Mouse (Mus musculus) ES-E14 (cell line): ENCODE data around the gene Neu2. TPM values are rescaled to one million over a fixed set of nuclear protein-coding genes. Genes with fewer than 3 reads are reported as not detected.

Experiments
- DNase-seq: peaks from one replicate; pipeline ENCODE4 v3.0.0-alpha.2; 2013; ENCODE audit warnings: low read depth, low spot score
- H3K27ac ChIP-seq: 2 replicates; pipeline ENCODE4 v1.5.1; 2012; ENCODE audit warnings: low read depth, mild to moderate bottlenecking, low read length, moderate library complexity, mixed read lengths; ENCODE audit not compliant: poor library complexity, insufficient read depth, severe bottlenecking
- H3K36me3 ChIP-seq: 2 replicates; pipeline ENCODE4 v1.6.1; 2012; ENCODE audit warnings: mild to moderate bottlenecking, low read length, moderate library complexity, mixed read lengths; ENCODE audit not compliant: control insufficient read depth, poor library complexity, insufficient read depth, severe bottlenecking
- H3K4me1 ChIP-seq, 2 experiments: fragments of 150-350 bp in 1 of 2; sonication (generic) in 1 of 2; 2 replicates each; pipeline ENCODE4 v1.6.1; 2012; ENCODE audit warnings: low read length in 2 of 2, mild to moderate bottlenecking in 1 of 2, mixed read lengths in 1 of 2; ENCODE audit not compliant: control insufficient read depth in 2 of 2, insufficient read depth in 2 of 2, poor library complexity in 1 of 2
- H3K4me3 ChIP-seq, 2 experiments: fragments of 150-350 bp in 1 of 2; sonication (generic) in 1 of 2; 2 replicates each; pipeline ENCODE4 v1.5.1; 2012; ENCODE audit warnings: low read length in 2 of 2, low read depth in 1 of 2, mild to moderate bottlenecking in 1 of 2, mixed read lengths in 1 of 2; ENCODE audit not compliant: insufficient read depth in 1 of 2, poor library complexity in 1 of 2, severe bottlenecking in 1 of 2
- H3K9ac ChIP-seq: 2 replicates; pipeline ENCODE4 v1.6.1; 2012; ENCODE audit warnings: low read depth, mild to moderate bottlenecking, low read length, mixed read lengths; ENCODE audit not compliant: poor library complexity, insufficient read depth, severe bottlenecking
- H3K9me3 ChIP-seq: fragments of 150-350 bp; sonication (generic); 2 replicates; pipeline ENCODE4 v1.6.1; 2012; ENCODE audit warnings: low read depth, mild to moderate bottlenecking, low read length; ENCODE audit not compliant: control insufficient read depth, insufficient read depth
- CHD2 ChIP-seq: IDR thresholded peaks from 2 replicates; pipeline ENCODE4 v1.6.1; 2014; ENCODE audit warnings: mild to moderate bottlenecking, low read depth, low read length, inconsistent platforms
- HCFC1 ChIP-seq: IDR thresholded peaks from 2 replicates; pipeline ENCODE4 v1.6.1; 2012; ENCODE audit warnings: low read length, inconsistent platforms, borderline replicate concordance; ENCODE audit not compliant: insufficient read depth
- MAFK ChIP-seq: IDR thresholded peaks from 2 replicates; pipeline ENCODE4 v1.6.1; 2014; ENCODE audit warnings: mild to moderate bottlenecking, low read depth, low read length, inconsistent platforms; ENCODE audit not compliant: insufficient read depth
- ZC3H11A ChIP-seq: IDR thresholded peaks from 2 replicates; pipeline ENCODE4 v1.6.1; 2012; ENCODE audit warnings: low read depth, mild to moderate bottlenecking, inconsistent platforms, low read length, borderline replicate concordance
- ZNF384 ChIP-seq: IDR thresholded peaks from 2 replicates; pipeline ENCODE4 v1.6.1; 2012; ENCODE audit warnings: low read depth, low read length, inconsistent platforms
- in situ Hi-C, 2 experiments: fragments of 600-800 bp; cut with MboI; formaldehyde crosslinking; loops; one replicate each; pipeline ENCODE4 v1.15.1; 2025; ENCODE audit warnings: low sequenced_read_pairs in 2 of 2, inconsistent platforms in 1 of 2; ENCODE audit not compliant: unreplicated experiment in 2 of 2
- total RNA-seq: library from RNA; depleted of rRNA; stranded (reverse); fragments of 300-350 nt; gene quantifications from 2 replicates; pipeline ENCODE4 v1.2.3, GENCODE M21; 2012

Gene Neu2
- total RNA-seq, 1 experiment, result not detected

GRCm38 (mm10) chr1:87472576-87472975 lies 37.1 kb upstream of the Neu2 start:
- H3K9ac ChIP-seq, result no peak overlapping the region
- in situ Hi-C loops, result no loop called here
- no peak for DNase-seq
- TF ChIP-seq ZC3H11A (no peak), HCFC1 (no peak), ZNF384 (no peak), CHD2 (no peak)
- H3K4me3 ChIP-seq, result no peak overlapping the region
- H3K27ac ChIP-seq, result no peak overlapping the region; the same call in 1 of the 2 replicates
- peaks cover 0 to 10% of the 10 kb centered on the region in 2 experiments; a peak in 1 of 4 replicates for H3K4me1 ChIP-seq
- no peaks in the 10 kb centered on the region for H3K36me3 ChIP-seq
- no peaks in the 10 kb centered on the region for H3K9me3 ChIP-seq

GRCm38 (mm10) chr1:87475076-87475895 lies 34.4 kb upstream of the Neu2 start:
- in situ Hi-C loops, result no loop called here

DNA sequence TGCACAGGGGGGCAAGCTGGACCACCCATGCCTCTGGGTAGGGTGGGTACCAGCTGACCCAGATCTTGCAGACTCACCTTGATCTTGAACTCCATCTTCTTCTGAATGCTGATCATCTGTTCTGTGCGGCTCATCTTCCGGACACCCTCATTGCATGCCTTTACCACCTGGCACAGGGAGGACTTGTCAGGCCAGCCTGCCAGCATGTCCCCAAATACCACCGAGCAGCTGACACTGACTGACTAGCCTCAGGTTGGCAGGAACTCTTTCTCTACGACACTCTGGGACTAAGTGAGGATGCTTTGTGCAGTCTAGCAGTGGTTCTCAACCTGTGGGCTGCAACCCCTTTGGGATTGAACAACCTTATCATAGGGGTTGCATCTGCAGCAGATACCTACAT lies 27.1 kb upstream of the Neu2 start:
- in situ Hi-C loops, result no loop called here

More at GRCm38 (mm10) chr1:87475076-87475895, 34.4 kb upstream of the Neu2 start:
- peak overlapping the region; percentile 5; the same call in 1 of the 2 replicates for H3K9ac ChIP-seq
- H3K36me3 ChIP-seq, result no peaks in the 10 kb centered on the region
- no peak for DNase-seq
- no peak overlapping the region for H3K27ac ChIP-seq
- H3K4me1 ChIP-seq, result peaks cover 0 to 9% of the 10 kb centered on the region in 2 experiments; a peak in 1 of 4 replicates
- H3K4me3 ChIP-seq, result peak overlapping the region; percentile 65 to 71
- TF ChIP-seq HCFC1 (no peak), CHD2 (no peak), ZC3H11A (no peak), MAFK (no peak), ZNF384 (no peak)
- H3K9me3 ChIP-seq, result no peaks in the 10 kb centered on the region

DNA sequence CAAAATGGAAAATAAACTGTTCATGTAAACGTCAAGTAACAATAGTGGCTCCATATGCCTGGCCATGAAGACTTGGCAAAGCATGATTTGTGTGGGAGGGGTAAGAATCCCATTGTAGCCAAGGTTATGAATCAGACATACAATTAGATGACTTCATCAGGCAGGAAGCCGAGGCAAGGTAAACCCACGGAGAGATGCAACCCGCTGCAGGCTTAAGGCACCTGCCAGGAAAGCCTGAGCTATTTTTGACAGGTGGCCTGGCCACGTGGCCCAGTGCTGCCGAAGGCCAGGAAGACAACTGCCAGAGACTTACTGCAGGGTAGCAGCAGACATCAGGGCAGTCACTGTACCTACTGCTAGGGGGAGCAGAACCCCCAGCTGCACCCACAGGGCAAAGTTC lies 23.3 kb upstream of the Neu2 start:
- no peaks in the 10 kb centered on the region for H3K9me3 ChIP-seq
- H3K9ac ChIP-seq, result no peak overlapping the region
- no peak overlapping the region for H3K4me3 ChIP-seq
- H3K27ac ChIP-seq, result no peak overlapping the region
- in situ Hi-C loops, result no loop called here
- H3K4me1 ChIP-seq, result peaks cover 0 to 3% of the 10 kb centered on the region in 2 experiments; a peak in 1 of 4 replicates
- no peaks in the 10 kb centered on the region for H3K36me3 ChIP-seq
- no peak for TF ChIP-seq ZC3H11A
- no peak for TF ChIP-seq MAFK
- TF ChIP-seq CHD2, result no peak
- no peak for TF ChIP-seq HCFC1
- TF ChIP-seq ZNF384, result no peak
- DNase-seq, result no peak

More for the DNA sequence above, 27.1 kb upstream of the Neu2 start:
- Histone ChIP-seq H3K4me3 (no peak overlapping the region), H3K9me3 (no peaks in the 10 kb centered on the region), H3K9ac (no peak overlapping the region), H3K4me1 (no peaks in the 10 kb centered on the region), H3K27ac (no peak overlapping the region), H3K36me3 (no peaks in the 10 kb centered on the region)
- TF ChIP-seq ZC3H11A, result no peak
- no peak for TF ChIP-seq CHD2
- no peak for TF ChIP-seq HCFC1
- TF ChIP-seq MAFK, result no peak
- TF ChIP-seq ZNF384, result no peak
- DNase-seq, result no peak
